Mouse (Mus musculus) heart, embryonic 11.5 days (tissue): ENCODE data around the gene Ak3. TPM values are rescaled to one million over a fixed set of nuclear protein-coding genes. Genes with fewer than 3 reads are reported as not detected.

Source experiments
- ATAC-seq: fragments of 200-750 bp; cut with Nextera tagmentation; replicated peaks from 2 replicates; pipeline ENCODE4 v1.8.0; 2017; ENCODE audit warnings: moderate library complexity; ENCODE audit not compliant: insufficient number of reproducible peaks, low FRiP score, low TSS enrichment
- H3K27ac ChIP-seq: fragments of 300-500 bp; sonication (generic); 2 replicates; pipeline ENCODE4 v1.5.1; 2014; ENCODE audit warnings: mild to moderate bottlenecking, low read depth, low read length
- H3K27me3 ChIP-seq: fragments of 300-500 bp; sonication (generic); 2 replicates; pipeline ENCODE4 v1.6.1; 2014; ENCODE audit warnings: mild to moderate bottlenecking, low read length, mixed read lengths; ENCODE audit not compliant: control insufficient read depth, insufficient read depth
- H3K36me3 ChIP-seq: fragments of 300-500 bp; sonication (generic); 2 replicates; pipeline ENCODE4 v1.6.1; 2014; ENCODE audit warnings: mild to moderate bottlenecking, low read length, moderate library complexity, mixed read lengths; ENCODE audit not compliant: control insufficient read depth, insufficient read depth
- H3K4me1 ChIP-seq: fragments of 300-500 bp; sonication (generic); 2 replicates; pipeline ENCODE4 v1.6.1; 2014; ENCODE audit warnings: low read length; ENCODE audit not compliant: control insufficient read depth, insufficient read depth
- H3K4me2 ChIP-seq: fragments of 300-500 bp; sonication (generic); 2 replicates; pipeline ENCODE4 v1.6.1; 2014; ENCODE audit warnings: mild to moderate bottlenecking, moderate library complexity
- H3K4me3 ChIP-seq: fragments of 300-500 bp; sonication (generic); 2 replicates; pipeline ENCODE4 v1.5.1; 2014; ENCODE audit warnings: low read depth, low read length
- H3K9ac ChIP-seq: fragments of 300-500 bp; sonication (generic); 2 replicates; pipeline ENCODE4 v1.6.1; 2014; ENCODE audit warnings: mild to moderate bottlenecking, low read depth, low read length, moderate library complexity
- H3K9me3 ChIP-seq: fragments of 300-500 bp; sonication (generic); replicated peaks from 2 replicates; pipeline ENCODE4 v1.6.1; 2016; ENCODE audit warnings: low read length; ENCODE audit not compliant: control insufficient read depth
- WGBS: fragments of 180-500 bp; shearing (Covaris S2); extraction: QIAGEN DNeasy Blood & Tissue Kit; methylation state at CpG from one replicate; pipeline ENCODE4 v1.1.7; 2014; ENCODE audit not compliant: insufficient replicate concordance; 5-methylcytosine and 5-hydroxymethylcytosine counted together
- polyA plus RNA-seq: library from polyadenylated mRNA; unstranded; fragments of >200 nt; fragmentation: Nextera tagmentation; extraction: Ambion mirVana; gene quantifications from 2 replicates; pipeline ENCODE4 v1.2.1, GENCODE M21; 2014

Ak3 gene
- polyA plus RNA-seq, 1 experiment from 2014 or later, result 74.4 TPM

DNA sequence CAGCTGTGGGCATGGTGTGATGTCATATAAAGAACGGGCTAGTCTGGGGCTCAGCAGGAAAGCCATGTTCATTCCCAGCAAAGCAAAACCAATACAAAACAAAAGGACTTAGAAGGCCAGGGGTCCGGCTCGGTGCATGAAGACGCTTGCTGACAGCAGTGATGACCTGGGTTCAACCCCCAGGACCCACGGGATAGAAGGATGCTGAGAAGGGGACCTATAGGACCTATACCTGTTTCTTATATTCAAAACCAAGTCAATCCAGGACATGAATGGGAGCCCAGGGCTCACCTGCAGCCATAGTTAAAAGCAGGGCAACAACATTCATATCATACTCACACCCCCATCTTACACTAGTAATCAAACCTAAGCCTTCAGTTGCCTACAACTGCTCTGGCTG, 15.2 kb upstream of the Ak3 start:
- H3K4me2 ChIP-seq, result no peak overlapping the region
- 80% methylated on average over 5 of the region's 5 CpGs for WGBS
- H3K36me3 ChIP-seq, result no peaks in the 10 kb centered on the region
- no peak overlapping the region for H3K27ac ChIP-seq
- no peak overlapping the region for H3K9ac ChIP-seq
- H3K27me3 ChIP-seq, result no peaks in the 10 kb centered on the region
- H3K4me1 ChIP-seq, result no peaks in the 10 kb centered on the region
- no peak overlapping the region for H3K4me3 ChIP-seq
- no peaks in the 10 kb centered on the region for H3K9me3 ChIP-seq
- ATAC-seq, result no peak

DNA sequence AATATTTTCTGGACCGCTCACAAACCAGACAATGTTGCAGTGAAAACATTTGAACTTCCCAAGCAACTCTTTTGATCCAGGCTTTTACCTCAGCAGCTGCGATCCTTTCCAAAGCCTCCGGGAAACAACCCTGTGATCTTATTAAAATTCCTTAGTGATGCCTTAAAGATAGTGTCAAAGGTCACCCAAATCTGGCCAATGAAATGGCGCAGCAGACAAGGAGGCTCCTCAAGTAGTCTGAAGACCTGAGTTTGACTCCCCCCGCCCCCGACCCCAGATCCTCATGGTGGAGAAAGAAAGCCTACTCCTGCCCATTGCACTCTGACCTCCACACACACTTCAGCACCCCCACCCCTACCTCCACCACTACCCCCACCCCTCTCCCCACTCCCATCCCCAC, 12.5 kb upstream of the Ak3 start:
- Histone ChIP-seq H3K9ac (no peak overlapping the region), H3K9me3 (no peaks in the 10 kb centered on the region), H3K4me1 (no peaks in the 10 kb centered on the region), H3K4me2 (no peak overlapping the region), H3K4me3 (no peak overlapping the region), H3K27me3 (no peaks in the 10 kb centered on the region), H3K27ac (no peak overlapping the region), H3K36me3 (no peaks in the 10 kb centered on the region)
- no peak for ATAC-seq
- 41% methylated on average over 6 of the region's 6 CpGs for WGBS

DNA sequence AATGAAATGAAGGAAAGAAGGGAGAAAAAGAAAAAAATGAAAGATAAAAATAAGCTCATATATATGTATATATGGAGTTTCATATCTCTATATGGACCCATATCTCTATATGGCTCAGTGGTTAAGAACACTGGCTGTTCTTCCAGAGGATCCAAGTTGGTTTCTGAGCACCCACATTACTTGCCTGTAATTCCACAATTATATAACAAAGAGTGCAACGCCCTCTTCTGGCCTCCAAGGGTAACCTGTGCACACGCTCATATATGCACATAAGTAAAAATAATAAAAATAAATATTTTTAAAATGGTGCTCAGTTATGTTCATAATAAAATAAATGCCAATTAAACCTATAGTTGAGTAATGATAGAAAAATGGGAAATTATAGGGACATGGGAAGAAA, 11.9 kb upstream of the Ak3 start:
- Histone ChIP-seq H3K4me2 (no peak overlapping the region), H3K27me3 (no peaks in the 10 kb centered on the region), H3K36me3 (no peaks in the 10 kb centered on the region), H3K4me3 (no peak overlapping the region), H3K9ac (no peak overlapping the region), H3K9me3 (no peaks in the 10 kb centered on the region), H3K27ac (no peak overlapping the region), H3K4me1 (no peaks in the 10 kb centered on the region)
- ATAC-seq, result no peak
- 84% methylated on average over 2 of the region's 2 CpGs for WGBS

DNA sequence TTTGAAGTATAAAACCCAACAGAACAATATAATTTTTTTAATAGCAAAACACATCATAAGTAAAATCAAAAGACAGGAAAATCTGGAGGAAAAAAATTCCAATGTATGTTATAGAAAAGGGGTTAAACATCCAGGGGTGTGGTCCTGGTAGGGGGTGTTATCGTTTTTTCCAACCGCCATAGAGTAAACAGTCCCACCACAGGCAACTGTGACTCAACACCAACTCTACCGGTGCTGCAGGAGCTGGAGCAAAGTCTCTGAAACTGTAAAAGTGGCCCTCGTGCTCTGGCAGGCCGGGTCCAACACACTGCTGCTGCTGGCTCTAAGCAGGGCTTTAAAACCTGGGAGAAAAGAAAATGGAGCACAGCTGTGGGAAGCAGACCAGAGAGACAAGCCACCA, 11.0 kb upstream of the Ak3 start:
- no peaks in the 10 kb centered on the region for H3K36me3 ChIP-seq
- ATAC-seq, result no peak
- no peaks in the 10 kb centered on the region for H3K9me3 ChIP-seq
- H3K4me1 ChIP-seq, result no peaks in the 10 kb centered on the region
- no peak overlapping the region for H3K9ac ChIP-seq
- H3K4me2 ChIP-seq, result no peak overlapping the region
- 81% methylated on average over 5 of the region's 5 CpGs for WGBS
- no peak overlapping the region for H3K27ac ChIP-seq
- no peak overlapping the region for H3K4me3 ChIP-seq
- H3K27me3 ChIP-seq, result no peaks in the 10 kb centered on the region

DNA sequence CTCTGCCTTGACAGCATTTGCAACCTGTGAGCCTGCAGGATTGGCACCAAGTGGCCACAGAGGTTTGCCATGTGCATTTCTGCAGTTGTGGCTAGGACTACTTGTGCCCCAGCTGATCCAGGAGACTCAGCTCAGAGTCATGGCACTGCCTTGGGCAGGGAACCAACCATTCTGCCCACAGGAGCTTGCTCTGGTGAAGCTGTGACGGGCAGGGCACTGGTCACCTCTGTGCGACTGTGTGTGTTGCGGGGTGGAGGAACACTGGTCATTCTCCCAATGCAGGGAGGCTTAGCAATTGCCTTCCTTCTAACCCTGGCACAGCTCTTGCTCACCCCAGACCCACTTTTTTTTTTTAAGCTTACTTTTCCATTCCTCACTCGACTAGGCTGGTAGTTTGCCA, 7.7 kb upstream of the Ak3 start:
- no peak for ATAC-seq
- H3K9ac ChIP-seq, result no peak overlapping the region
- no peak overlapping the region for H3K4me3 ChIP-seq
- no peaks in the 10 kb centered on the region for H3K4me1 ChIP-seq
- H3K27ac ChIP-seq, result no peak overlapping the region
- H3K27me3 ChIP-seq, result no peaks in the 10 kb centered on the region
- H3K9me3 ChIP-seq, result no peaks in the 10 kb centered on the region
- no peak overlapping the region for H3K4me2 ChIP-seq
- WGBS, result 82% methylated on average over 4 of the region's 4 CpGs
- H3K36me3 ChIP-seq, result no peaks in the 10 kb centered on the region

DNA sequence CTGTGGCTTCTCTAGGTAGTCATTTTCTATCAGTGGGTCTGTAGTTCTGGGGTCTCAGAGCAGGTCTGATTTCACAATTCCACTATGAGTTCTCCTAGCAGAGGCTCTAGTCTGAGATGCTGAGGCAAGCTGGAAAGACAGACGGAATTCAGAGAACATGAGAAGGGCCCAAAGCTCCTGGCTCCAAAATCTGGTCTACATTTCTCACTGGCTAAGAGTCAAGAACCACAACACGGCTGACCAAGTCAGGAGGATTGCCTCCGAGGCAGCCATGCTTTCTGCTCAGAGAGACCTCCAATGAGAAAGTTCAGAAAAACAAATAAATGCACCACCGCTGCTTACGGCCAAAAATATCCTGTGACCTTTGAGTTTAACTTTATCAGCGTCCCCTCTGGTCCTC, 6.8 kb upstream of the Ak3 start:
- 70% methylated on average over 6 of the region's 6 CpGs for WGBS
- no peak for ATAC-seq

DNA sequence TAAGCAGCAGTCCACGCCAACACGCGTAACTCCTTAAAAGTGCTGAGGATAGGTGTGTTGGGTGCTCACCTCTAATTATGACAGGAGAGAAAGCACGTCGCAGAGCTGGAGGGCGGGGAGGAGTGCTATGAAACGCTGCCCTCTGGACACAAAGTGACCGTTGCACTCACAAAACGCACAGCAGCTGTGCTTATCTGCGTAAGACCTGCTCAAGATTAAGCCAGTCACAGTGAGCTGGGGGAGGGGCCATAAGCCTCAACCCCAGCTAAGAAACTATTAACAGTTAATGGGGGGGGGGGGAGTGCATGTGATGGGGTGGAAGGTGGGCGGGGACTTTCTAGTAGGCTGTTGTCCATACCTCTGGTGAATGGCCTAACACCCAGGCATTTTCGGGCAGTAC, 5.0 kb upstream of the Ak3 start:
- Histone ChIP-seq H3K9ac (no peak overlapping the region), H3K4me1 (no peaks in the 10 kb centered on the region), H3K27me3 (no peaks in the 10 kb centered on the region), H3K27ac (no peak overlapping the region), H3K36me3 (no peaks in the 10 kb centered on the region), H3K4me2 (no peak overlapping the region), H3K4me3 (no peak overlapping the region), H3K9me3 (no peaks in the 10 kb centered on the region)
- WGBS, result 74% methylated on average over 12 of the region's 12 CpGs
- no peak for ATAC-seq

More for the DNA sequence above, 6.8 kb upstream of the Ak3 start:
- H3K27me3 ChIP-seq, result no peaks in the 10 kb centered on the region
- H3K9ac ChIP-seq, result no peak overlapping the region
- H3K36me3 ChIP-seq, result no peaks in the 10 kb centered on the region
- no peaks in the 10 kb centered on the region for H3K4me1 ChIP-seq
- H3K4me2 ChIP-seq, result no peak overlapping the region
- no peak overlapping the region for H3K4me3 ChIP-seq
- H3K27ac ChIP-seq, result no peak overlapping the region
- H3K9me3 ChIP-seq, result no peaks in the 10 kb centered on the region

DNA sequence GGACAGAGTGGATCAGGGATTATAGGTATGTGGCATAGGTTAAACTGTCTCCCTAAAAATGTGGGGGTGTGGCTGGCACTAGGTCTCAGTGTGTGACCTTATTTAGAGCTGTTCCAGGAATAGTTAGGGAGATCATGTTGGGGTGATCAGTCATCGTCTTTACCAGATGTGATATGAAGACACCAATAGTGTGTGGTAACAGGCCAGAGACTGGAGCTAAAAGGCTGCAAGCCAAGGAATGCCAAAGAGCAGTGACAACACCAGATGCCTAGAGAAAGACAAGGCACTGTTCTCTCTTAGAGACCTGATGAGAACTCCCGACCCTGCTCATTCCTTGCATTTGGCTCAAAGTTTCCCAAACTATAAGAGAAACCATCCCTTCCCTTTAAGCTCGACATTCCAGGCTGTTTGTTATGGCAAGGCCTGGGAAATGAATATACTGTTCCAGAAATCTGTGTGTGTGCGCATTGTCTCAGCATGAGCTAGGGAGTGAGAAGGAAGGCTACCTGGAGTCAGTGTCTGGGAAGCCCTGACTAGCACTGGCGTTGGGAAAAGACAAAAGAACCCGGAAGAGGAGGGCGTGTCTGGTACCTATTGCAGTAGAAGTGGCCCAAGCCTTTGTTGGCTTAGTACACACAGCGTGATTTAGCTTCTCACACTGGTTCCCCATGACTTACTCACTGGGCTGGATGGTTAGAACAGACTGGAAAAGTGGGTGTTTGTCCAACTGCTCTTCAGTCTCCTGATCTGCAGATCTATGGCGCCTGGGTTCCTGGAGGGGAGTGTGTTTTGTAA, 2.6 kb upstream of the Ak3 start:
- WGBS, result 76% methylated on average over 9 of the region's 9 CpGs

DNA sequence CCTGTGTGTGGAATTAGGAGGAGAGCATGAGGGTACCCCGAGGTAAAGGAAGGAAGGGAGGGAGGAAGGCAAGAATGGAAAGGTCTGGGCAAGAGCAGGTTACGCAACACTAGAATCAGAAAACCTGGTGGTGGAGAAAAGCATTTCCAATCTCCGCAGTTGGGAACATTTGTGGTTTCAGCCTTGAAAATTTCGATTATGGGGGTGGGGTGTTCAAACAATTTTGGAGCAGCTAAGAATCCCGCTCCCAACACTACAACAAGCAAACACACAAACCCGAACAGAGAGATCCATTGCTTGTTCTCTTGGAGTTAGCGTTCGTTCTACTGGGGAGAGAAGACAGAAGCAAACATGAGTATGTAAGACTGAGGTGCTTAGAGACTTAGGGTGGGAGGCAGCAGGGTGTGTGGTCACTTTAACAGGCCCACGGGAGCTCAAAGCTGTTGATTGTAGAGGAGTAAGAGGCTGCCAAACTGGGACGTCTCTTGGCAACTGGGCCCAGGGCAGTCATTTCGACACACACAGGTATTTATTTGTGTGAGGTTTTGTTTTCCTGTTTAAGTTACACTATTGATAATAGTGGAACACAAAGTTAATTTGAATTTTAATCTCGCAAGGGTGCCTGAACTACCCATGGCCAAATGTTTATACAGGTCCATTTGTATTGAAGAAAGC, 1.8 kb upstream of the Ak3 start:
- H3K9ac ChIP-seq, result no peak overlapping the region
- no peak overlapping the region for H3K27ac ChIP-seq
- ATAC-seq, result no peak
- no peaks in the 10 kb centered on the region for H3K36me3 ChIP-seq
- H3K27me3 ChIP-seq, result no peaks in the 10 kb centered on the region
- H3K4me1 ChIP-seq, result peaks cover 12% of the 10 kb centered on the region
- 75% methylated on average over 12 of the region's 12 CpGs for WGBS
- H3K9me3 ChIP-seq, result no peaks in the 10 kb centered on the region
- H3K4me2 ChIP-seq, result no peak overlapping the region
- no peak overlapping the region for H3K4me3 ChIP-seq

More for the DNA sequence above, 2.6 kb upstream of the Ak3 start:
- H3K4me2 ChIP-seq, result no peak overlapping the region
- H3K9ac ChIP-seq, result no peak overlapping the region
- peaks cover 8% of the 10 kb centered on the region for H3K4me1 ChIP-seq
- no peak overlapping the region for H3K27ac ChIP-seq
- no peak overlapping the region for H3K4me3 ChIP-seq
- no peaks in the 10 kb centered on the region for H3K9me3 ChIP-seq
- no peaks in the 10 kb centered on the region for H3K36me3 ChIP-seq
- no peaks in the 10 kb centered on the region for H3K27me3 ChIP-seq
- no peak for ATAC-seq
